In genomic region chr1:149734241-149734640, GRCm38 (mm10) we compare ENCODE assay signal across 13 mouse cellular contexts.
"Had no signal": no experiment of that assay in that cellular context is flagged by ENCODE, and none has a peak within 500 bp of the region (broad histone marks: within the 10 kb centered on the region; RNA-seq: fewer than 3 reads in every experiment).

No protein-coding gene starts in this region.

- H3K27ac ChIP-seq: left cerebral cortex, adult 2 months; limb, embryonic 12.5 days; liver, embryonic 13.5 days; midbrain, embryonic 13.5 days; stomach, embryonic 15.5 days had no signal

- H3K4me1 ChIP-seq: limb, embryonic 12.5 days; liver, embryonic 13.5 days; stomach, embryonic 15.5 days had no signal

- H3K36me3 ChIP-seq: limb, embryonic 12.5 days; liver, embryonic 13.5 days; midbrain, embryonic 13.5 days; stomach, embryonic 15.5 days had no signal

- H3K9ac ChIP-seq: limb, embryonic 12.5 days; liver, embryonic 13.5 days; liver, postnatal 0 days; midbrain, embryonic 13.5 days; stomach, embryonic 15.5 days had no signal

- H3K4me3 ChIP-seq: left cerebral cortex, adult 2 months; limb, embryonic 12.5 days; liver, embryonic 13.5 days; midbrain, embryonic 13.5 days; stomach, embryonic 15.5 days had no signal

- H3K4me2 ChIP-seq: limb, embryonic 12.5 days; liver, embryonic 13.5 days; midbrain, embryonic 13.5 days; stomach, embryonic 15.5 days had no signal

- H3K9me3 ChIP-seq: limb, embryonic 12.5 days; liver, embryonic 13.5 days; midbrain, embryonic 13.5 days; stomach, embryonic 15.5 days had no signal

- ATAC-seq: liver, postnatal 0 days; midbrain, embryonic 13.5 days had no signal

- DNase-seq: kidney, postnatal 25 days; liver; liver, embryonic 13.5 days; liver, postnatal 0 days; right cerebral cortex, adult 18-20 months; right cerebral cortex, postnatal 25 days; spleen, adult 18-20 months; thymus, adult 2 months; thymus, postnatal 25 days had no signal

- H3K27me3 ChIP-seq: limb, embryonic 12.5 days; liver, embryonic 13.5 days; midbrain, embryonic 13.5 days; stomach, embryonic 15.5 days had no signal
